In the genomic region with DNA sequence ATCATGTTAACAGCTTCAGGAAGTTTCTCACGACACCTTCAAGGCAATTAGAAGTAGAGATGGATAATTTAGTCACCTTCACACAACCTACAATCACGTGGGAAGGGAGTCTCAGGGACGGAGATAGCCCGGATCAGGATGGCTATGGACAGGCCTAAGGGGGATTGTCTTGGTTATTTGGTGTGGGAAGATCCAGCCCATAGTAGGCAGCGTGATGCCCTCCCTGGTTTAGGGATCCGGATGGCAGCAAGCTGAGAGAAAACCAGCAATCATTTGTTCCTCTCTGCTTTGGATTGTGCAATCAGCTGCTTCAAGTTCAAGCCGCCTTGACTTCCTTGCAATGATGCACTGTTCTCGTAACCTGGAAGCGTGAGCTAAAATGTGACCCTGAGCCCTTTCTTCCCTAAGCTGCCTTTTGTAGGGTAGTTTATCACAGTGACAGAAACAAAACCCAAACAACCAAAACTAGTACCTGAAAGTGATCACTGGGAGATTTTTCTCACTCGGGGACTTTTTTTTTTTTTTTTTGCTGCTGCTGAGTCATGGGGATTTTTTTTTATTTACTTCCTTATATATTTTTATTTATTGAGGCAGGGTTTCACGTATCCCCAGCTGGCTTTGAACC, we compare ENCODE assay signal across 11 mouse cellular contexts. TPM values are rescaled to one million over a fixed set of nuclear protein-coding genes. Genes with fewer than 3 reads are reported as not detected.
A peak's percentile ranks its signal among the peaks of the same experiment; 100 is the strongest.
DNase-seq lines count a peak whose midpoint lies in the region; ATAC-seq lines count a peak whose summit lies in the region.
"Had no signal": no experiment of that assay in that cellular context is flagged by ENCODE, and none has a peak within 500 bp of the region (broad histone marks: within the 10 kb centered on the region; RNA-seq: fewer than 3 reads in every experiment).

No protein-coding gene starts in this region.

- DNase-seq in CD4-positive, CD25-positive, alpha-beta regulatory T cell, adult 2 months (ENCODE audit: low read depth, low spot score) = peak; percentile 44
- DNase-seq in kidney, postnatal 36 days = no peak
- no peak for DNase-seq in frontal cortex, adult 2 months (ENCODE audit: extremely low spot score in 1 of 2, low spot score in 1 of 2)
- DNase-seq in adrenal gland, adult 18-20 months (ENCODE audit: low spot score in 2 of 2) = no peak
- DNase-seq: cerebellum, adult 11-12 months; right cerebral cortex, postnatal 25 days had no signal

- no peak overlapping the region for H3K4me3 ChIP-seq in kidney, embryonic 16.5 days (ENCODE audit: low read length)
- H3K4me3 ChIP-seq in embryonic facial prominence, embryonic 15.5 days (replicated peaks) = no peak overlapping the region
- no peak overlapping the region for H3K4me3 ChIP-seq in macrophage (ENCODE audit: inconsistent target)

- H3K27me3 ChIP-seq in kidney, embryonic 16.5 days (ENCODE audit: insufficient read depth, low read length) = peaks cover 10% of the 10 kb centered on the region; the same call in 1 of the 2 replicates
- peaks cover 3% of the 10 kb centered on the region for H3K27me3 ChIP-seq in embryonic facial prominence, embryonic 15.5 days

- whole genome bisulfite sequencing in kidney, embryonic 16.5 days = 64% methylated on average over 11 of the region's 11 CpGs
- WGBS in embryonic facial prominence, embryonic 15.5 days = 65% methylated on average over 11 of the region's 11 CpGs
- WGBS in macrophage (ENCODE audit: missing documents) = 19% methylated on average over 11 of the region's 11 CpGs

- H3K36me3 ChIP-seq in kidney, embryonic 16.5 days (ENCODE audit: insufficient read depth, low read length) = no peaks in the 10 kb centered on the region
- H3K36me3 ChIP-seq in embryonic facial prominence, embryonic 15.5 days = no peaks in the 10 kb centered on the region
- H3K36me3 ChIP-seq in macrophage (ENCODE audit: inconsistent target) = no peaks in the 10 kb centered on the region

- no peak for ATAC-seq in CD4-positive, CD25-positive, alpha-beta regulatory T cell, adult 4 months
- ATAC-seq in kidney, embryonic 16.5 days (ENCODE audit: low FRiP score, low TSS enrichment) = no peak
- ATAC-seq in embryonic facial prominence, embryonic 15.5 days (ENCODE audit: insufficient number of reproducible peaks, low FRiP score, low TSS enrichment, low read depth) = no peak

- 0 out of 2 replicates have a peak, but pooled peaks cover 3% of the 10 kb centered on the region for H3K4me1 ChIP-seq in kidney, embryonic 16.5 days (ENCODE audit: insufficient read depth, low read length)
- H3K4me1 ChIP-seq in embryonic facial prominence, embryonic 15.5 days = 0 out of 2 replicates have a peak, but pooled peaks cover 3% of the 10 kb centered on the region

- H3K79me2 ChIP-seq in macrophage (ENCODE audit: inconsistent target) = peaks cover 14% of the 10 kb centered on the region; the same call in 1 of the 2 replicates

- no peaks in the 10 kb centered on the region for H3K9me3 ChIP-seq in kidney, embryonic 16.5 days (ENCODE audit: low read length)
- H3K9me3 ChIP-seq in embryonic facial prominence, embryonic 15.5 days (replicated peaks) = no peaks in the 10 kb centered on the region

- no peak overlapping the region for H3K9ac ChIP-seq in kidney, embryonic 16.5 days (replicated peaks; ENCODE audit: low read length)
- H3K9ac ChIP-seq in embryonic facial prominence, embryonic 15.5 days = no peak overlapping the region

- H3K4me2 ChIP-seq in kidney, embryonic 16.5 days (replicated peaks; ENCODE audit: low read depth, low read length) = peak overlapping the region; percentile 64
- peak overlapping the region; percentile 57; the same call in 1 of the 2 replicates for H3K4me2 ChIP-seq in embryonic facial prominence, embryonic 15.5 days (replicated peaks)

- H3K27ac ChIP-seq in kidney, embryonic 16.5 days (ENCODE audit: low read length) = peak overlapping the region; percentile 52; the same call in 1 of the 2 replicates
- H3K27ac ChIP-seq in embryonic facial prominence, embryonic 15.5 days (replicated peaks) = no peak overlapping the region
- peak overlapping the region; percentile 72 for H3K27ac ChIP-seq in macrophage

RNA-seq across cellular contexts. Expression of gene Srgn, which starts 18.1 kb away (rescaled TPM):
- polyA plus RNA-seq in CD4-positive, CD25-positive, alpha-beta regulatory T cell, adult 4 months (2017; shearing (Covaris generic)) = 1,000 to 10,000 TPM; 1,323 to 1,460 TPM
- polyA plus RNA-seq in kidney, embryonic 16.5 days (2015; fragmentation: Nextera tagmentation; extraction: Ambion mirVana) = 8.2 and 9.6 TPM in 2 replicates
- 43.9 and 48.5 TPM in 2 replicates for polyA plus RNA-seq in embryonic facial prominence, embryonic 15.5 days (2015; fragmentation: Nextera tagmentation; extraction: Ambion mirVana)
- 100 to 1,000 TPM in 9 of 26 experiments, 10 to 100 TPM in 12, 1 to 10 TPM in 5; 5.0 to 374 (median 54.9) TPM for total RNA-seq in macrophage (2018; cell fraction: chromatin; rRNA removed)
- 1,000 to 10,000 TPM in 3 of 26 experiments, 100 to 1,000 TPM in 23; 178 to 1,433 (median 423) TPM for total RNA-seq in macrophage (2018; cell fraction: cytosol; rRNA removed)
- 1,000 to 10,000 TPM in 2 of 26 experiments, 100 to 1,000 TPM in 22, 10 to 100 TPM in 2; 93.8 to 1,370 (median 265) TPM for total RNA-seq in macrophage (2018; cell fraction: nucleus; rRNA removed)
- polyA plus RNA-seq in macrophage (2018) = 240 to 438 TPM (median 289 TPM) in 3 replicates
- 15.3 and 18.9 TPM in 2 replicates for polyA plus RNA-seq in frontal cortex, adult 2 months (2012; rRNA removed)
- 10 to 100 TPM; 48.6 to 55.5 TPM for total RNA-seq in adrenal gland, adult 18-20 months (2021)

RNA-seq across cellular contexts. Expression of gene Vps26a, which starts 22.5 kb away (rescaled TPM):
- polyA plus RNA-seq in CD4-positive, CD25-positive, alpha-beta regulatory T cell, adult 4 months (2017; shearing (Covaris generic)) = 10 to 100 TPM; 70.9 to 80.0 TPM
- 84.6 and 88.6 TPM in 2 replicates for polyA plus RNA-seq in kidney, embryonic 16.5 days (2015; fragmentation: Nextera tagmentation; extraction: Ambion mirVana)
- polyA plus RNA-seq in embryonic facial prominence, embryonic 15.5 days (2015; fragmentation: Nextera tagmentation; extraction: Ambion mirVana) = 69.6 and 73.0 TPM in 2 replicates
- 10 to 100 TPM; 39.3 to 71.1 (median 57.3) TPM for total RNA-seq in macrophage (2018; cell fraction: chromatin; rRNA removed)
- 100 to 1,000 TPM; 161 to 207 (median 187) TPM for total RNA-seq in macrophage (2018; cell fraction: cytosol; rRNA removed)
- 100 to 1,000 TPM in 11 of 26 experiments, 10 to 100 TPM in 15; 61.6 to 159 (median 95.3) TPM for total RNA-seq in macrophage (2018; cell fraction: nucleus; rRNA removed)
- polyA plus RNA-seq in macrophage (2018) = 167 to 346 TPM (median 178 TPM) in 3 replicates
- polyA plus RNA-seq in frontal cortex, adult 2 months (2012; rRNA removed) = 37.0 and 41.5 TPM in 2 replicates
- total RNA-seq in adrenal gland, adult 18-20 months (2021) = 10 to 100 TPM; 49.2 to 54.3 TPM

RNA-seq across cellular contexts. Expression of gene Supv3l1, which starts 59.6 kb away (rescaled TPM):
- 10 to 100 TPM in 1 of 2 experiments, 1 to 10 TPM in 1; 8.4 to 11.7 TPM for polyA plus RNA-seq in CD4-positive, CD25-positive, alpha-beta regulatory T cell, adult 4 months (2017; shearing (Covaris generic))
- 32.3 and 32.5 TPM in 2 replicates for polyA plus RNA-seq in kidney, embryonic 16.5 days (2015; fragmentation: Nextera tagmentation; extraction: Ambion mirVana)
- polyA plus RNA-seq in embryonic facial prominence, embryonic 15.5 days (2015; fragmentation: Nextera tagmentation; extraction: Ambion mirVana) = 22.5 and 24.0 TPM in 2 replicates
- total RNA-seq in macrophage (2018; cell fraction: chromatin; rRNA removed) = 10 to 100 TPM; 19.7 to 49.9 (median 32.0) TPM
- total RNA-seq in macrophage (2018; cell fraction: cytosol; rRNA removed) = 10 to 100 TPM in 2 of 26 experiments, 1 to 10 TPM in 24; 6.7 to 11.5 (median 8.5) TPM
- total RNA-seq in macrophage (2018; cell fraction: nucleus; rRNA removed) = 10 to 100 TPM; 14.5 to 41.4 (median 26.0) TPM
- polyA plus RNA-seq in macrophage (2018) = 9.8 to 13.0 TPM (median 12.9 TPM) in 3 replicates
- polyA plus RNA-seq in frontal cortex, adult 2 months (2012; rRNA removed) = 30.0 and 33.8 TPM in 2 replicates
- 10 to 100 TPM; 32.4 to 33.5 TPM for total RNA-seq in adrenal gland, adult 18-20 months (2021)

RNA-seq across cellular contexts. Expression of gene 4930507D05Rik, which starts 59.9 kb away (rescaled TPM):
- not detected for polyA plus RNA-seq in CD4-positive, CD25-positive, alpha-beta regulatory T cell, adult 4 months (2017; shearing (Covaris generic))
- polyA plus RNA-seq in kidney, embryonic 16.5 days (2015; fragmentation: Nextera tagmentation; extraction: Ambion mirVana) = 0.66 and 0.99 TPM in 2 replicates
- polyA plus RNA-seq in embryonic facial prominence, embryonic 15.5 days (2015; fragmentation: Nextera tagmentation; extraction: Ambion mirVana) = 0.41 and 0.68 TPM in 2 replicates
- not detected for total RNA-seq in macrophage (2018; cell fraction: chromatin; rRNA removed)
- total RNA-seq in macrophage (2018; cell fraction: cytosol; rRNA removed) = under 1 TPM in 8 of 26 experiments, not detected in 18; 0.05 to 0.14 (median 0.10) TPM
- total RNA-seq in macrophage (2018; cell fraction: nucleus; rRNA removed) = under 1 TPM in 2 of 26 experiments, not detected in 24; 0.24 to 0.48 TPM
- polyA plus RNA-seq in macrophage (2018) = 0.26 TPM in 1 of 3 replicates, not detected in the others
- polyA plus RNA-seq in frontal cortex, adult 2 months (2012; rRNA removed) = 0.95 and 1.1 TPM in 2 replicates
- under 1 TPM; 0.16 to 0.60 TPM for total RNA-seq in adrenal gland, adult 18-20 months (2021)
- polyA plus RNA-seq: erythroblast, embryonic 14.5 days had no signal
